Comparison of ENCODE assay signal across 26 mouse cellular contexts in the genomic region with DNA sequence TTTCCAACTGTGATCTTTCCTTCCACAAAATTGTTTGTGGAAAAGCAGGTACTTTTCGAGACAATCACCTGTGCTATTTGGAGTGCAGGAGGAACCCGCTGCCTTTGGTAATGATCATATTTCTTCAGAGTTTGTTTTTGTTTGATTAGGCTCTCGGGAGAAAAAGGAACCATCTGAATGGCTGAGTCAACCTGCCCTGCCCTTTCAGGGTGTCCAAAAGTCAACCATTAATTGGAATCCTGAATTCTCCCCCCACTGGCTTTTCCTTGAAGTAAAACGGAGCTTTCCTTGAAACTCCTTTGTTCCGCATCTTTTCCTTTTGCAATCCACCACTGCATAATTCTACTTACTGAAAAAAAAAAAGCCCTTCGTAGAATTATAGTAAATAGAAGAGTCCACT. TPM values are rescaled to one million over a fixed set of nuclear protein-coding genes. Genes with fewer than 3 reads are reported as not detected.
DNase-seq lines count a peak whose midpoint lies in the region; ATAC-seq and TF ChIP-seq lines count a peak whose summit lies in the region.
"Had no signal": no experiment of that assay in that cellular context is flagged by ENCODE, and none has a peak within 500 bp of the region (broad histone marks: within the 10 kb centered on the region; RNA-seq: fewer than 3 reads in every experiment).

No protein-coding gene starts in this region.

- no peak overlapping the region for H3K9ac ChIP-seq in lung, postnatal 0 days (replicated peaks; ENCODE audit: low read depth)
- H3K9ac ChIP-seq: embryonic facial prominence, embryonic 12.5 days; embryonic facial prominence, embryonic 15.5 days; forebrain, embryonic 12.5 days; forebrain, embryonic 15.5 days; heart, embryonic 12.5 days; heart, embryonic 15.5 days; hindbrain, embryonic 13.5 days had no signal

- no peak for TF ChIP-seq EP300 in lung, postnatal 0 days (IDR thresholded peaks at IDR 0.05)

- no peaks in the 10 kb centered on the region for H3K4me1 ChIP-seq in lung, postnatal 0 days (ENCODE audit: insufficient read depth, low read depth, low read length)
- H3K4me1 ChIP-seq: embryonic facial prominence, embryonic 12.5 days; embryonic facial prominence, embryonic 15.5 days; forebrain, embryonic 12.5 days; forebrain, embryonic 15.5 days; heart, embryonic 15.5 days; hindbrain, embryonic 10.5 days; hindbrain, embryonic 13.5 days had no signal

- no peaks in the 10 kb centered on the region for H3K27me3 ChIP-seq in lung, postnatal 0 days (replicated peaks; ENCODE audit: insufficient read depth, low read length)
- H3K27me3 ChIP-seq: embryonic facial prominence, embryonic 12.5 days; embryonic facial prominence, embryonic 15.5 days; forebrain, embryonic 12.5 days; forebrain, embryonic 15.5 days; heart, embryonic 12.5 days; heart, embryonic 15.5 days; hindbrain, embryonic 13.5 days had no signal

- DNase-seq in kidney, adult 9 months, result peak; percentile 53
- no peak for DNase-seq in kidney, postnatal 14 days
- peak; percentile 32 for DNase-seq in lung, postnatal 0 days (ENCODE audit: low spot score)
- DNase-seq in lung, postnatal 4 days, result no peak
- peak; percentile 43 for DNase-seq in yolk sac, embryonic 10.5 days (ENCODE audit: low spot score)
- no peak for DNase-seq in thymus, postnatal 14 days
- DNase-seq: adrenal gland, adult 2 months; adrenal gland, postnatal 14 days; cerebellum, adult 11 months; cerebellum, adult 2 months; cerebellum, adult 9-11 months; cerebellum, postnatal 25 days; gastrocnemius, postnatal 25 days; heart, adult 18-20 months; heart, postnatal 10 days; heart, postnatal 36 days had no signal

- no peak for TF ChIP-seq CTCF in lung, postnatal 0 days (IDR thresholded peaks at IDR 0.05)

- no peak overlapping the region for H3K4me3 ChIP-seq in lung, postnatal 0 days (ENCODE audit: low read depth, low read length)
- H3K4me3 ChIP-seq: embryonic facial prominence, embryonic 12.5 days; embryonic facial prominence, embryonic 15.5 days; erythroblast, embryonic 14.5 days; forebrain, embryonic 12.5 days; forebrain, embryonic 15.5 days; heart, embryonic 12.5 days; heart, embryonic 15.5 days; hindbrain, embryonic 10.5 days; hindbrain, embryonic 13.5 days had no signal

- H3K4me2 ChIP-seq in lung, postnatal 0 days (replicated peaks; ENCODE audit: low read depth, low read length), result no peak overlapping the region
- H3K4me2 ChIP-seq: embryonic facial prominence, embryonic 12.5 days; embryonic facial prominence, embryonic 15.5 days; forebrain, embryonic 12.5 days; forebrain, embryonic 15.5 days; heart, embryonic 12.5 days; heart, embryonic 15.5 days; hindbrain, embryonic 13.5 days had no signal

- ATAC-seq in lung, postnatal 0 days, result no peak
- ATAC-seq: CD4-positive, CD25-positive, alpha-beta regulatory T cell, adult 4 months; forebrain, embryonic 15.5 days had no signal

- no peaks in the 10 kb centered on the region for H3K36me3 ChIP-seq in lung, postnatal 0 days (ENCODE audit: insufficient read depth, low read length)
- H3K36me3 ChIP-seq: embryonic facial prominence, embryonic 12.5 days; embryonic facial prominence, embryonic 15.5 days; forebrain, embryonic 12.5 days; forebrain, embryonic 15.5 days; heart, embryonic 12.5 days; heart, embryonic 15.5 days; hindbrain, embryonic 10.5 days; hindbrain, embryonic 13.5 days had no signal

- no peaks in the 10 kb centered on the region for H3K9me3 ChIP-seq in lung, postnatal 0 days (ENCODE audit: low read length)
- H3K9me3 ChIP-seq: embryonic facial prominence, embryonic 12.5 days; embryonic facial prominence, embryonic 15.5 days; forebrain, embryonic 12.5 days; forebrain, embryonic 15.5 days; heart, embryonic 12.5 days; heart, embryonic 15.5 days; hindbrain, embryonic 10.5 days; hindbrain, embryonic 13.5 days had no signal

- no peak overlapping the region for H3K27ac ChIP-seq in lung, postnatal 0 days (ENCODE audit: low read length)
- H3K27ac ChIP-seq: embryonic facial prominence, embryonic 12.5 days; embryonic facial prominence, embryonic 15.5 days; forebrain, embryonic 12.5 days; forebrain, embryonic 15.5 days; heart, embryonic 15.5 days; hindbrain, embryonic 10.5 days; hindbrain, embryonic 13.5 days had no signal

- 41% methylated on average over 6 of the region's 6 CpGs for WGBS in lung, postnatal 0 days

RNA-seq across cellular contexts. Expression of a gene that starts 30.1 kb away (rescaled TPM):
- 40.8 and 71.8 TPM in 2 replicates for polyA plus RNA-seq in lung, postnatal 0 days (2015; fragmentation: Nextera tagmentation; extraction: Ambion mirVana)

Comparison
In these comparisons a context has a peak if more than half of its experiments do, and no peak if none do; other contexts are left out.
1. DNase-seq: peak in kidney, adult 9 months (single experiment), lung, postnatal 0 days (single experiment) and yolk sac, embryonic 10.5 days (single experiment); none in kidney, postnatal 14 days (single experiment), lung, postnatal 4 days (0 of 2) and thymus, postnatal 14 days (single experiment).